Mouse (Mus musculus) yolk sac, embryonic 10.5 days (tissue): ENCODE results near the gene Ptpn3.

ENCODE experiments used
- DNase-seq: peaks from one replicate; pipeline ENCODE4 v3.0.0-alpha.2; 2017; ENCODE audit warnings: low spot score

Gene Ptpn3

DNA sequence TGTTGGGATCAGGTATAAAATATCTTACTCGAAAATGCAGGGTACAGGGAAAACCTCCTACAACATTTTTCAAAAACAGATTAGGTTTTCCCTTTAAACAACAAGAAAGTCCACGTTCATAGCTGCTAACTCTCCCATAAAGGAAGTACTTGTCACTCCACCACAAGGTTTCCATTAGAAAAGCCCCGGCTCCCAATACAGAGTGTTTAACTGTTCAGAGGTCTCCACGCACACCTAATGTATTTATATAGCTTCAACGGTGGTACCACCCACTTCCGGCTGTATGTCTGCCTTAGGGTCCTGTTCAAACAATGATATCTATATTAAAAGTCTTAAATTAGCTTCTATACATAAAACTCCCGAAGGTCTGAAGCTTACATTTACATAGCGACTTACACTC is 39.2 kb downstream of the Ptpn3 start:
- no peak for DNase-seq

DNA sequence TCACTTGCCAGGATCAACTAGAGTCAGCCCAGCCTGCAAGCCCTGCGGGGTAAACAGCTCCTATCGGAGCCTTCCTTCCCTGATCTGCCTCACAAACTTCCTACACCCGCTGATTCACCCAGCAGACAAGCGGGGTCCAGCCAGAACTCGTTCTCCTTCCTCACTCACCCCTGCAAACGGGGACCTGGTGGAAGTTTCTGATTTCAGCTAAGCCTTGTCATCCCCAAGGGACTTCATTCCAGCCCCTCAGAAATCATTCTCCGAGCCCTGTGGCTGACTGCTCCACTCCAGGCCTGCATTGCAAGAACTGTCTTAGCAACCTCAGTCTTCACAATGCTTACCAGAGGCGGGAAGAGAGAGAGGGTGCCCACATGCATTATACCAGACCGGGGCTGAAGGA is 39.8 kb downstream of the Ptpn3 start:
- DNase-seq, result no peak

DNA sequence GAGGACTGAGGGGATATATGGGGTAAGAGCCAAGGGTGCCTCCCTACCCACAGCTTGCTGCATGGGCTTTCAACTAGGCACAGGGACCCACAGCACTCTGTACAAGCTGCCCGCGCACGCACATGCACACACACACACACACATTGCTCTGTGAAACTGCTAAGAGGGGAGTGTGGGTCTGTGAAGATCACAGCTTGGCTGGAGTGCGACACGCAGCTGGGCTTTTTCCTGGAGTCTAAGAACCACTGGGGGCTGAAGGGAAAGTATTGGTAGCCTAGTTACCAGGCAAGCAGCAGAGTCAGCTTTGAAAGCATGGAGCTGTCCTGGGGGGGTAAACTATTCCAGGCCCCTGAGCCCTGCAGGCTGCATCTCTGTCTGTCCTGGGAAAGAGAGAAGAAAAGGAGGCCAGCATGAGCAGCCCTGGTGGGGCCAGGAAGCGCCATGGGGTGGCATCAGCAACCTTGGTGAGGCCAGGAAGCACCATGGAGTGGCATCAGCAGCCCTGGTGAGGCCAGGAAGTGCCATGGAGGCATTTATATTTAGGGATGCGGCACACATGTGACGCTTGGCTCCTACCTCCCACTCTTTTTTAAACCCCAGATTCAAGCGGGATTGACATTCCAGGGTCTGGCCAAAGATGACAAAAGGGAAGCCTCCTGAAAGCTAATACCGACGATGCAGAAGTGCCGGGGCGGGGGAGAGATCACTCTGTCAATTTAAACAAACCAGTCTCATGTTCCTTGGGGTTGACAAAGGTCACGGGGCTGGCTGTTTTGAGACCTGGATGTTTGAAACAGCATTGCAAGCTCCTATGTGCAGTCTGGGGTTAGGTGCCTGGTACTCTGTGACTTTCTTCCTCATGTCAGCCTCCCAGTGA is 43.2 kb downstream of the Ptpn3 start:
- peak; percentile 48 for DNase-seq

DNA sequence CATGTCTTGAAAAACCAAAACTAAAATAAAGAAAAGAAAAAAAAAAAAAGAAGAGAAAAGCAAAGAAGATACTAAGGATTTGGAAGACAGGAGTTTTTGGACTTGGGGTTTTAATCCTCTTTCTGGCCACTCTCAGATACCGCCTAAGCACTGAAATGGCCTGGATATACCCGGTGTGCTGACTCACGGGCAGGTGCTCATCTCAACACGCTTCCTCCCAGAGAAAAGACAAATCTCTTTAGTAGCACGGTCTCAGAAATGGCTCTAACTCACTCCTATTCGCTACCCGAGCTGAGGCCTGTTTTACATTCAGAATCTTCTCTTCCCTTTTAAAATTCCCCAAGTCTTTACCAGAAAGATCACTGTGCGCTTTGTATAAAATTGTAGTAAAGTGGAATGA is 44.2 kb downstream of the Ptpn3 start:
- no peak for DNase-seq

GRCm38 (mm10) chr4:57256761-57257160 is 44.9 kb downstream of the Ptpn3 start:
- DNase-seq, result no peak

DNA sequence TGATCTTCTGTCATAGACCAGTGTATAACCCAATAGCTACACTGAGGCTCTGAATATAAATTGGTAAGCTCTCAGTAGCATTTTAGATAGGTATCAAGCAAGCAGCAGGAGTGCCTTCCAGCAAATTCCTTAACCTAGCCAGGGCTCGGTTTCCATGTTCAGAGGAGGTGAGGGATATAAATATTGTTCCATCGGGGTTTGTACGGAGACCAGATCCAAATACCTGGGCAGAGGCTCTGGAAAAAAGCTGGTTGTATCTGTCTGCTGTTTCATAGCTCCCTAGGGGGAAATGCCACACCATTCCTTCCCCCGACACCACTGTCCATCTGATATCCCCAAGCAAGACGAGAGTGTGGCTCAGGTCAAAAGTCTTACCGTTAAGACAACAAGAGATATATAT is 47.2 kb downstream of the Ptpn3 start:
- no peak for DNase-seq

DNA sequence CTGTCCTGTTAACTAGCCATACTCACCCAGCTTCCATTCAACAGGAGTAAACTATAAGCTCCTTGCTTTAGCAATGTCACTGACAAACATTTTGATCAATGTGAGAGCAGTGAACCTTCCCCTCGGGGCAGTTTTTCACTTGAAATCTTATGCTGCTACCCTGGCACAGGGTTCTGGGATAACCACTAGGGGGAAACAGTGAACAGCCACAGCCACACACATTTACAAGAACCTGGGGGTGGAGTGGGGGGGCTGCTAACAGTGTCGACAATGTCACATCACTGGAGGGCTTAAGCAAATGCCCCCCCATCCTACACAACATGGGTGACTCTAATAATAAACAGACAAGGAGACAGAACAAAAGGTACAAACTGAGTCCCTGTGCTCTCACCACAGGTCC is 51.0 kb downstream of the Ptpn3 start:
- no peak for DNase-seq

DNA sequence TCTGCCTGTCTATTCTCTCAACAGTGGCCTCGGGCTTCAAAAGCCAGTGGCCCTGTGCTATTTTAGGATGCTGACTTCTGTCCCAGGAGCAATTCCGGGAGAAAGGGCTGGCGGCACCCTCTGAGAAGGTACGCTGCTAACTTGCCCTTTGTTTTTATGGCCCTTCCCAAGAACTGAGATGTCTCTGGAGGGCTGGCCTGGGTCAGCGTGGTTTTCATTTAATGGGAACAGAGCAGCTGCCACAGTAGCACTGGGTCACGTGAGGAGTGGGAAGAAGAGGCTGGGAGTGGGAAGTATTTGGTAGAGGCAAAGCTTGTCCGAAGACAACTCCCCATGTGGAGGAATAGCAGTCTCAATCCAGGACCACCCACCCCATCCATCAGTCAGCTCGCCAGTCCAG is 52.5 kb downstream of the Ptpn3 start:
- no peak for DNase-seq

DNA sequence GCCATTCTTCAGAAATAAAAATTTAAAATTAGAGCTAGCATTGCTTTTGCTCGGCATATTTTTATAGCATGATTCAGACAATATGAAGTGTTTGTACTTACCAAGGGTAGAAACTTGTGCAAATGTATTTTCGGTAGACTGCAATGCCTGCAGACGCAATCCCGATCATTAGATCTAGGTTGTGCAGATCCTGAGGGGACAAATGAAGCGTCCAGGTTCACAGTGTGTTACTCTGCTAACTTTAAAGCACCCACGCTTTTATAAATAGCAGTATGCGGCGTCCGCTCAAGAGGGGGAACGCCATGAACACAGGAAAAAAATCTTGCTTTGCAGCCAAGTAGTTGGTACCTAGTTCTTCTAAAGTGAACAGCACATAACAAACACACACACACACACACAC is 56.8 kb downstream of the Ptpn3 start:
- no peak for DNase-seq

GRCm38 (mm10) chr4:57243312-57243711 is 58.3 kb downstream of the Ptpn3 start:
- no peak for DNase-seq

DNA sequence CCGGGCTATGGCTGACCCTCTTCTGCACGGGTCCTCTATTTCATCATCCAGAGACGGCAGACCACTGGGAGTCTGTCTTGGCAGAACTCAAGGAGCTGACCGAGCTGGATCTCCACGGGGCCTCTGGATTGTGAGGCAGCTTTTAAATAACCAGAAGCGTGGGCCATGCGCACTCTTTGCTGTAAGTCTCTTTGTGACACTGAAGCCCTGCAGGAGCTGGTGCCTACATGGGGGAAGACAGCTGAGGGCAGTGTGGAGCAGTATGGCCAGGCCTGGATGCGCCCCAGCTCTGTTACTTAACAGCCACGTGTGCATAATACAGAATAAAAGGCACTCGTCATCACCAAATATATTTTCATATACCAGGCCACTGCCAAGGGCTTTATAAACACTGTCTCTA is 60.7 kb downstream of the Ptpn3 start:
- no peak for DNase-seq

- peak; percentile 65 for DNase-seq
These were observed 61.5 kb downstream of the Ptpn3 start for GRCm38 (mm10) chr4:57240100-57240499.

- DNase-seq, result no peak
These were observed 62.5 kb downstream of the Ptpn3 start for GRCm38 (mm10) chr4:57239112-57239511.

DNA sequence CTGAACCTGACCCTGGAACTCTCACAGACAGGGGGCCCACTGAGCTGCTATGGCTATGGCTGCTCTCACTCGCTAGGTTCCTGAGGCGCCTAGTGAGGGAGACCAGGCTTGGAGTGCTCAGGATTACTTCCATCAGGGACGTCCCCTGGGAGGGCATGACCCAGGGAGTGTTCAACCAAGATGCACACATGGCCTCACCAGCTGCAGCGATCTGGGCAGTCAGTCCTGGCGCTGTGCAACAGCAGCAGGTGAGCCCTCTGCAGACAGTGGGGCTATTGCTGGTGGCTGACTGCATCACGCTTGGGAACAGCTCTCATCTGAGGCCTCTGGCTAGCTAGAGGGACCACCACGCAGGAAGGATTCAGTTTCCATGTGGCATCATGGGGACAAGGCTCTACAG is 63.5 kb downstream of the Ptpn3 start:
- DNase-seq, result no peak

- no peak for DNase-seq
These were observed 65.1 kb downstream of the Ptpn3 start for GRCm38 (mm10) chr4:57236513-57236912.

DNA sequence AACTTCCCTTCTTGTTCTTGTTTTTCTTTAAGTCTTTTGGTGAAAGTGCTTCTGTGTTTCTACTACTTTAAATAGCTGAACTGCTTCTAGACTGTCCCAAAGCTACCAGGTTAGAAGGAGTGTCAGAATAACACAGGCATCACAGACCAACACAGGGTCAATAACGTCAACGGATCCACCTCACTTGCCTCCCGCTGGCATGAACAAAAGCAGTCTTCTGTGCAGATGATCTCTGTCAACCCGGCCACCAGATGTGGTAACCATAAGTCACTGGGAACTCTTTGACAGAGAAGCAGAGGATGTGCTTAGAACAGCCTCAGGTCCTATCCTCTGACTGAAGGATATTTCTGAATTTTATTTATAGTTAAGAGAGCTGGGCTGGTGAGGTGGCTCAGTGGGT is 65.9 kb downstream of the Ptpn3 start:
- no peak for DNase-seq

DNA sequence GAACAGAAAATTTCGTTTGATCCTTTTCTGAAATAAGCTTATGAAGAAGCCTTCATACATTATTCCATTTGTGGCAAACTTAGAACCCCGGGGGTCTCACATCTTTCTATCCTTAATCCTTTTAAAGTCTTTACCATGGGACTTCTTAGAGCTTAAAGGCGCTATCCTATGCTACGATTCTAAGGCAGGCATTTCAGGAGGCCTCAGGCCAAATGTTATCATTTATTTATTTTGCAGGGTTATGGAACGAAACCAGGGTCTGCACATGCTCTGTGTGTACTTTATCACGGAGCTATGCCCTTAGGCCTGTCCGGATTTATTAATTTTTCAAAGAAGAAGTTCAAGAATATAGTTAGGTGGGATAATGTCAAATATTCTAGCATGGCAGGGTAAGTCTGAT is 67.3 kb downstream of the Ptpn3 start:
- DNase-seq, result no peak

DNA sequence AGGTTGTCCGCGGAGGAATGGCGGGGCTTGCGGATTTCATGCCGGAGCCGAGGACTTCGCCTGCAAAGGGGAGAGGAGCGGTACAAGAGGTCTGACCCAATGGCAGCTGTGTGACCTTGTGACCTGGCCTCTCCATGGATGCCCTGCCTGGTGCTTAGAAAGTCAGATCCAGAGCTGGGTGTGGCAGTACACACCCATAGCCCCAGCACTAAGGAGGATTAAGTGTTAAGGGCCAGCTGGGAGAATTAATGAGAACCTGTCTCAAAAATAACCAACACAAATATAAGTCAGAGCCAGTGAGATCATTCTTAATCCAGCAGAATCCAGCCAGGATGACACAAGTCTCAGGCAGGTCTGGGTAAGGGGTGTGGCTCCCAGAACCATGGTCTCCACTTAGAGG is 69.2 kb downstream of the Ptpn3 start:
- DNase-seq, result no peak

GRCm38 (mm10) chr4:57231323-57231722 is 70.3 kb downstream of the Ptpn3 start:
- no peak for DNase-seq

DNA sequence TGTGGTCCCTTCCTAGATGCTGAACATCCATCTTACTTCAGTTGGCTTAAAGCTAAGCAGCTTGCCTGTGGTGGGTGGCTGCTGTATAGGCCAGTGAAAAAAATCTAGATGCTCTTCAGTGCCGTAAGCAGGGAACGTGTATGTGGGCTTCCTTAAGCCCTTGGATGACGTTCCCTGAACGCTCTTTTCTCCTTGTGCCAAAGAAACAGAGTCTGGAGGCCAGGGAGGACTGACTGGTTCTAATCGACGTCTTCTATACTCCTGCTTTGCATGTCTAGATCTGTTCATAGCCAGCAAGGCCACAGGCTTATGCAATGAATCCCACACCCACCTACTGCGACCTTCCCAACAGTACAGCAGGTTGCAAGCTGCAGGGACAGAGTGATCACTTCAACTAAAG is 71.3 kb downstream of the Ptpn3 start:
- no peak for DNase-seq

GRCm38 (mm10) chr4:57228601-57229520 is 72.8 kb downstream of the Ptpn3 start:
- DNase-seq, result no peak

- no peak for DNase-seq
These were observed 76.9 kb downstream of the Ptpn3 start for GRCm38 (mm10) chr4:57224776-57225175.

- no peak for DNase-seq
These were observed 83.9 kb downstream of the Ptpn3 start for GRCm38 (mm10) chr4:57217746-57218145.
